Comparison of ENCODE assay signal across 25 mouse cellular contexts in genomic region chr14:33210806-33211205, GRCm38 (mm10).
"Had no signal": no experiment of that assay in that cellular context is flagged by ENCODE, and none has a peak within 500 bp of the region (broad histone marks: within the 10 kb centered on the region; RNA-seq: fewer than 3 reads in every experiment).

No protein-coding gene starts in this region.

- H3K9ac ChIP-seq: heart, embryonic 12.5 days; hindbrain, embryonic 12.5 days; hindbrain, embryonic 14.5 days; intestine, embryonic 15.5 days; limb, embryonic 13.5 days; liver, embryonic 12.5 days; liver, embryonic 14.5 days had no signal

- H3K9me3 ChIP-seq: heart, embryonic 10.5 days; heart, embryonic 12.5 days; hindbrain, embryonic 10.5 days; hindbrain, embryonic 12.5 days; intestine, embryonic 15.5 days; limb, embryonic 13.5 days; liver, embryonic 12.5 days had no signal

- H3K27ac ChIP-seq: gastrocnemius, adult 2 months; heart, adult 2 months; heart, embryonic 10.5 days; hindbrain, embryonic 10.5 days; hindbrain, embryonic 12.5 days; hindbrain, embryonic 14.5 days; intestine, embryonic 15.5 days; layer of hippocampus, adult 2 months; left cerebral cortex, adult 2 months; limb, embryonic 13.5 days; liver, embryonic 12.5 days; liver, embryonic 14.5 days had no signal

- H3K4me3 ChIP-seq: gastrocnemius, adult 2 months; heart, adult 2 months; heart, embryonic 10.5 days; heart, embryonic 12.5 days; hindbrain, embryonic 10.5 days; hindbrain, embryonic 12.5 days; intestine, embryonic 15.5 days; layer of hippocampus, adult 2 months; left cerebral cortex, adult 2 months; limb, embryonic 13.5 days; liver, embryonic 12.5 days had no signal

- H3K4me1 ChIP-seq: limb, embryonic 13.5 days had no signal

- DNase-seq: gastrocnemius, adult 2 months; gastrocnemius, postnatal 10 days; gastrocnemius, postnatal 25 days; heart, adult 2 months; heart, postnatal 10 days; heart, postnatal 4 days; kidney, adult 18-20 months; kidney, adult 8-10 months; kidney, postnatal 10 days; kidney, postnatal 25 days; kidney, postnatal 4 days had no signal

- H3K4me2 ChIP-seq: heart, embryonic 12.5 days; hindbrain, embryonic 12.5 days; hindbrain, embryonic 14.5 days; intestine, embryonic 15.5 days; limb, embryonic 13.5 days; liver, embryonic 12.5 days had no signal

- H3K36me3 ChIP-seq: heart, embryonic 10.5 days; heart, embryonic 12.5 days; hindbrain, embryonic 10.5 days; hindbrain, embryonic 12.5 days; intestine, embryonic 15.5 days; limb, embryonic 13.5 days; liver, embryonic 12.5 days had no signal

- ATAC-seq: hindbrain, embryonic 16.5 days; inflammation-experienced regulatory T-cells, adult 6 months; intestine, embryonic 15.5 days; intestine, postnatal 0 days; liver, embryonic 12.5 days had no signal
